Mouse (Mus musculus) heart, postnatal 0 days (tissue): ENCODE data around the gene Olfr691. TPM values are rescaled to one million over a fixed set of nuclear protein-coding genes. Genes with fewer than 3 reads are reported as not detected.
"Not testable (repeated sequence)": the region's sequence is repeated elsewhere in the genome, so short reads cannot be mapped to it uniquely, and the experiment has no call there.

ENCODE experiments used
- ATAC-seq: fragments of 200-750 bp; cut with Nextera tagmentation; 2 replicates; pipeline ENCODE4 v1.8.0; 2017; ENCODE audit warnings: low read depth, moderate number of reproducible peaks, moderate library complexity; ENCODE audit not compliant: insufficient read depth
- DNase-seq: peaks from one replicate; pipeline ENCODE4 v3.0.0-alpha.2; 2016; ENCODE audit warnings: low spot score
- H3K27ac ChIP-seq: fragments of 300-500 bp; sonication (generic); 2 replicates; pipeline ENCODE4 v1.5.1; 2014; ENCODE audit warnings: low read depth, mild to moderate bottlenecking
- H3K27me3 ChIP-seq: fragments of 300-500 bp; sonication (generic); 2 replicates; pipeline ENCODE4 v1.6.1; 2014; ENCODE audit warnings: low read length, mixed read lengths; ENCODE audit not compliant: control insufficient read depth, insufficient read depth
- H3K36me3 ChIP-seq: fragments of 300-500 bp; sonication (generic); replicated peaks from 2 replicates; pipeline ENCODE4 v1.6.1; 2014; ENCODE audit warnings: low read length, mixed read lengths; ENCODE audit not compliant: control insufficient read depth, insufficient read depth
- H3K4me1 ChIP-seq: fragments of 300-500 bp; sonication (generic); 2 replicates; pipeline ENCODE4 v1.6.1; 2014; ENCODE audit warnings: antibody characterized with exemption; ENCODE audit not compliant: control insufficient read depth, insufficient read depth
- H3K4me2 ChIP-seq: fragments of 300-500 bp; sonication (generic); 2 replicates; pipeline ENCODE4 v1.6.1; 2014; ENCODE audit warnings: low read depth, mild to moderate bottlenecking, low read length, moderate library complexity
- H3K4me3 ChIP-seq: fragments of 300-500 bp; sonication (generic); 2 replicates; pipeline ENCODE4 v1.5.1; 2014; ENCODE audit warnings: low read depth, low read length
- H3K9ac ChIP-seq: fragments of 300-500 bp; sonication (generic); replicated peaks from 2 replicates; pipeline ENCODE4 v1.6.1; 2014; ENCODE audit warnings: low read depth, low read length, mixed read lengths
- H3K9me3 ChIP-seq: fragments of 300-500 bp; sonication (generic); replicated peaks from 2 replicates; pipeline ENCODE4 v1.6.1; 2016; ENCODE audit warnings: low read length; ENCODE audit not compliant: control insufficient read depth
- CTCF ChIP-seq: IDR thresholded peaks from 2 replicates; pipeline ENCODE4 v1.5.1; 2016; ENCODE audit warnings: antibody characterized with exemption, control low read depth, low read depth
- EP300 ChIP-seq: IDR thresholded peaks from 2 replicates; pipeline ENCODE4 v1.6.1; 2016; ENCODE audit warnings: antibody characterized with exemption, low read depth
- WGBS: fragments of 180-500 bp; shearing (Covaris S2); extraction: QIAGEN DNeasy Blood & Tissue Kit; methylation state at CpG from one replicate; pipeline ENCODE4 v1.1.7; 2014; 5-methylcytosine and 5-hydroxymethylcytosine counted together
- polyA plus RNA-seq: library from polyadenylated mRNA; unstranded; fragments of >200 nt; fragmentation: Nextera tagmentation; extraction: Ambion mirVana; gene quantifications from 2 replicates; pipeline ENCODE4 v1.2.1, GENCODE M21; 2015
- total RNA-seq: library from RNA; depleted of rRNA; stranded (reverse); fragments of >200 nt; gene quantifications from 2 replicates; pipeline ENCODE4 v1.2.3, GENCODE M21; 2014; ENCODE audit warnings: low replicate concordance

Gene Olfr691
- total and polyA plus RNA-seq, 2 experiments from 2014 or later: not detected

DNA sequence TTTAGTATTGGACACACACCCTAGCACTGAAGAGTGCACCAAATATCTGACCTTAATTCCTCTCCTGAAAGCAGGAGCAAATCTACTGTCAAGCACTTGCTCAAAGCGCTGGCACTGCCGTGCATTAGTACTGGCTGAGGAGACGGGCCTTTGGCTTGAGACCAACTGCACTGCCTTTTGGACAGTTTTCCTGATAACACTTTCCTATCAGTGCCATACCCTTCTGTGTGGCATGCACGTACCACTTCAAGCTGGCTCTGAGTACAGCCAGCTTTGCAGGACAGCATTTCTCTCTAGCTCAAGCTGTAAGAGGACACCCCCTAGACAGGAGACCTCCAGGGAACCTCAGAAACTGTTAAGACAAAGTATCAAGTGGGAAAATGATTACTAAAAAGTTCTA is 31.4 kb upstream of the Olfr691 start:
- no peak overlapping the region for H3K9ac ChIP-seq
- H3K4me3 ChIP-seq: no peak overlapping the region
- 0 out of 2 replicates have a peak, but pooled peaks cover 14% of the 10 kb centered on the region for H3K4me1 ChIP-seq
- H3K9me3 ChIP-seq: no peaks in the 10 kb centered on the region
- no peaks in the 10 kb centered on the region for H3K27me3 ChIP-seq
- H3K27ac ChIP-seq: peak overlapping the region; percentile 53; the same call in 1 of the 2 replicates
- peak; percentile 89 for ATAC-seq
- WGBS: 25% methylated on average over 4 of the region's 4 CpGs
- DNase-seq: peak; percentile 65
- peaks cover 25% of the 10 kb centered on the region for H3K36me3 ChIP-seq
- TF ChIP-seq EP300: no peak; the same call in 1 of the 2 replicates
- TF ChIP-seq CTCF: no peak
- no peak overlapping the region for H3K4me2 ChIP-seq

GRCm38 (mm10) chr7:105372912-105373311 is 30.8 kb upstream of the Olfr691 start:
- Histone ChIP-seq H3K9ac (no peak overlapping the region), H3K4me1 (0 out of 2 replicates have a peak, but pooled peaks cover 14% of the 10 kb centered on the region), H3K27me3 (no peaks in the 10 kb centered on the region), H3K36me3 (peaks cover 19% of the 10 kb centered on the region), H3K4me2 (no peak overlapping the region), H3K9me3 (no peaks in the 10 kb centered on the region), H3K27ac (peak overlapping the region; percentile 53; the same call in 1 of the 2 replicates), H3K4me3 (no peak overlapping the region)
- DNase-seq (no peak), ATAC-seq (no peak)
- TF ChIP-seq CTCF (no peak), EP300 (no peak)
- 90% methylated on average over 1 of the region's 1 CpGs for WGBS

- no peaks in the 10 kb centered on the region for H3K27me3 ChIP-seq
- no peak overlapping the region for H3K4me3 ChIP-seq
- no peak for DNase-seq
- H3K9me3 ChIP-seq: no peaks in the 10 kb centered on the region
- TF ChIP-seq EP300: no peak
- no peak overlapping the region for H3K9ac ChIP-seq
- 0 out of 2 replicates have a peak, but pooled peaks cover 9% of the 10 kb centered on the region for H3K4me1 ChIP-seq
- H3K36me3 ChIP-seq: no peaks in the 10 kb centered on the region; the same call in 1 of the 2 replicates
- WGBS: 89% methylated on average over 4 of the region's 4 CpGs
- H3K4me2 ChIP-seq: no peak overlapping the region
- H3K27ac ChIP-seq: no peak overlapping the region
- no peak for ATAC-seq
These were observed 26.5 kb upstream of the Olfr691 start for GRCm38 (mm10) chr7:105368521-105368920.

- no peaks in the 10 kb centered on the region for H3K27me3 ChIP-seq
- no peak within 1 kb of the TSS for H3K4me3 ChIP-seq
- H3K36me3 ChIP-seq: no peaks in the 10 kb centered on the region; the same call in 1 of the 2 replicates
- H3K27ac ChIP-seq: no peak within 1 kb of the TSS
- H3K4me1 ChIP-seq: 0 out of 2 replicates have a peak, but pooled peaks cover 3% of the 10 kb centered on the region
- no peak within 1 kb of the TSS for H3K9ac ChIP-seq
- TF ChIP-seq CTCF (no peak), EP300 (no peak)
- no peak for DNase-seq
- H3K9me3 ChIP-seq: no peaks in the 10 kb centered on the region
- no peak for ATAC-seq
- 72% methylated on average over 1 of the region's 1 CpGs for WGBS
- H3K4me2 ChIP-seq: no peak within 1 kb of the TSS
These were observed 25.9 kb upstream of the Olfr691 start, which contains the start of gene Olfr692 for GRCm38 (mm10) chr7:105367930-105368329. TSS of gene Olfr692 (plus strand) at chr7:105368230.

DNA sequence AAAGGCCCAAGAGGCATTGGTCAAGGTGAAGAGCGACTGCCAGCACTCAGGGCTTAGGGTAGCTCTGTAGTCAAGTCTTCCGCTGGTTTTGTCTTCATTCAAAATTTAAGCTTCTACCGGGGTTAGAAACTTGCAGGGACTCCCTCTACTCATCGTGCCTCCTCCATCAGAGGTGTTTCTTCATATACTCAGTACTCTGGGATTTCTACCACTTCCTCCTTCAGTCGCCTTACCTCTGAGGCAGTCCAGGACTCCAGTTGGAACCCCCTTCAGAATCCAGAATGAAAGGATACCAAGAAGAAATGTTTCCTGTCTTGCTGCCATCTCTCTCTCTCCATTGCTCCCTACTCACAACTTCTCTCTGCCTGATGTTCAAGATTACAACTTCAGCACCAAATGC is 25.2 kb upstream of the Olfr691 start:
- WGBS: 82% methylated on average over 5 of the region's 5 CpGs
- Histone ChIP-seq H3K27ac (no peak overlapping the region), H3K4me1 (no peaks in the 10 kb centered on the region), H3K36me3 (no peaks in the 10 kb centered on the region; the same call in 1 of the 2 replicates), H3K27me3 (no peaks in the 10 kb centered on the region), H3K9ac (no peak overlapping the region), H3K4me3 (no peak overlapping the region), H3K9me3 (no peaks in the 10 kb centered on the region), H3K4me2 (no peak overlapping the region)
- DNase-seq (no peak), ATAC-seq (no peak)
- TF ChIP-seq EP300 (no peak), CTCF (no peak)

- DNase-seq (no peak), ATAC-seq (no peak)
- WGBS: 62% methylated on average over 2 of the region's 2 CpGs
- H3K36me3 ChIP-seq: no peaks in the 10 kb centered on the region
- H3K4me3 ChIP-seq: no peak overlapping the region
- H3K4me1 ChIP-seq: no peaks in the 10 kb centered on the region
- no peak overlapping the region for H3K27ac ChIP-seq
- no peak overlapping the region for H3K9ac ChIP-seq
- no peak overlapping the region for H3K4me2 ChIP-seq
- TF ChIP-seq EP300: no peak
- TF ChIP-seq CTCF: no peak
- no peaks in the 10 kb centered on the region for H3K27me3 ChIP-seq
- no peaks in the 10 kb centered on the region for H3K9me3 ChIP-seq
These were observed 19.6 kb upstream of the Olfr691 start for GRCm38 (mm10) chr7:105361713-105362112.

DNA sequence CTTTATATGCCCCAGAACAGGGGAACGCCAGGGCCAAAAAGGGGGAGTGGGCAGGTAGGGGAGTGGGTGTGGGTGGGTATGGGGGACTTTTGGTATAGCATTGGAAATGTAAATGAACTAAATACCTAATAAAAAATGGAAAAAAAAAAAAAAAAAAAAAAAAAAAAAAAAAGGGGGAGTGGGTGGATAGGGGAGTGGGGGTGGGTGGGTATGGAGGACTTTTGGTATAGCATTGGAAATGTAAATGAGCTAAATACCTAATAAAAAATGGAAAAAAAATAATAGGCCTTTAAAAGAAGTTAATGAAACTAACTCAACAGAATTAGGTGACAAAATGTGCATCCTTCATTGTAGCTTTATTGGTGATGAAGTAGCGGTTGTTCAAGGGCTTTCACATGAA is 14.4 kb upstream of the Olfr691 start:
- H3K4me1 ChIP-seq, H3K36me3 ChIP-seq, H3K4me3 ChIP-seq, H3K9me3 ChIP-seq, H3K27me3 ChIP-seq, H3K9ac ChIP-seq, H3K27ac ChIP-seq, ATAC-seq, H3K4me2 ChIP-seq, DNase-seq: not testable (repeated sequence)
- WGBS: 78% methylated on average over 1 of the region's 2 CpGs

DNA sequence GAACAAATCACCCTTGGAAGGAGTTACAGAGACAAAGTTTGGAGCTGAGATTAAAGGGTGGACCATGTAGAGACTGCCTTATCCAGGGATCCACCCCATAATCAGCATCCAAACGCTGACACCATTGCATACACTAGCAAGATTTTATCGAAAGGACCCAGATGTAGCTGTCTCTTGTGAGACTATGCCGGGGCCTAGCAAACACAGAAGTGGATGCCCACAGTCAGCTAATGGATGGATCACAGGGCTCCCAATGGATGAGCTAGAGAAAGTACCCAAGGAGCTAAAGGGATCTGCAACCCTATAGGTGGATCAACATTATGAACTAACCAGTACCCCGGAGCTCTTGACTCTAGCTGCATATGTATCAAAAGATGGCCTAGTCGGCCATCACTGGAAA is 14.0 kb upstream of the Olfr691 start:
- no CpG with 5 or more reads among the region's 5 CpGs for WGBS

More for the DNA sequence above, 14.0 kb upstream of the Olfr691 start:
- not testable (repeated sequence) for H3K9me3 ChIP-seq, H3K27ac ChIP-seq, DNase-seq, ATAC-seq, H3K9ac ChIP-seq, H3K36me3 ChIP-seq, H3K4me3 ChIP-seq, H3K4me1 ChIP-seq, H3K27me3 ChIP-seq, H3K4me2 ChIP-seq
